Mouse (Mus musculus): ENCODE results near the gene Gm21095. TPM values are rescaled to one million over a fixed set of nuclear protein-coding genes. Genes with fewer than 3 reads are reported as not detected.

The Gm21095 gene
- not detected in 4 replicates for total RNA-seq (2023)

GRCm38 (mm10) chrY:84096979-84097378 is at the start of gene Gm21095:
Gm21095 (plus strand) TSS chrY:84097279.

